Mouse (Mus musculus): ENCODE results near the gene Mlx. TPM values are rescaled to one million over a fixed set of nuclear protein-coding genes. Genes with fewer than 3 reads are reported as not detected.

Gene Mlx
- total RNA-seq, 1 experiment = 42.0 TPM

DNA sequence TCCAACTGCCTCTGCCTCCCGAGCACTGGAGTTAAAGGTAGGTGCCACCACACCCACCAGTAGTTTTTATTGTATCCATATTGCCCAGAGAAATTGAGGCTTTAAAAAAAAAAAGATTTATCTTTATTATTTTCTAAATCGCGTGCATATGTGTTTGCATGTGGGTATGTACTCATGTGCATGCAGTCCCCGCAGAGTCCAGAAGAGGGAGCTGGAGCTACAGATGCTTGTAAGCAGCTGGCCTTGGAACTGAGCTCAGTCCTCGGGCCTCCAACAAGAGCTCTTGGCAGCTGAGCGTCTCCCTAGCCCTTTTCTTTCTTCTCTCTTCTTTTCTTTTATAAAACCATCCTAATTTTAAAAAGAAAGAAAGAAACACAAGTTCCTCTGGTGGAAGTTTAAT is 44.6 kb downstream of the Mlx start:
- DNase-seq (ENCODE audit: low read depth, low spot score) = peak; percentile 86
- in situ Hi-C loops (cut with MboI; ENCODE audit: low sequenced_read_pairs in 2 of 2, unreplicated experiment in 2 of 2) = no loop called here

DNA sequence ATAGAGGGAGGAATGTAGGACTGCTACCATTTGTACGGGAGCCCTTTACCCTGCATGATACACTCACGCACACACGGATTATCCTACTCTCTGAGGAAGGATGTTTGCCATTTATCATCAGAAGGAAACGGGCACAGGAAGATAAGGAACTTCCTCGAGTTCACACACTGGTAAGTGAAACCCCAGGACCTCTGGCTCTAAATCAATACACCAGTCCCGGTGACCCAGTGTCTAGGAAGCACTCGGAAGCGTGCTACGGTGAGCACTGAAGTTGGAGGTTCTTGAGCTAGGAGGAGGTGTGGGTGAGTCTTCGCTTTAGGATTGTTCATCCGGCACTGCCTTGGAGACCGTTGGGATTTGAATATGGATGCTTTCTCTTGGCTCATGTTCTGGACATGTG is 46.0 kb downstream of the Mlx start:
- DNase-seq (ENCODE audit: low read depth, low spot score) = no peak
- in situ Hi-C loops (cut with MboI; ENCODE audit: low sequenced_read_pairs in 2 of 2, unreplicated experiment in 2 of 2) = no loop called here
- H3K4me3 ChIP-seq (ENCODE audit: insufficient read depth in 1 of 2, low read depth in 1 of 2, low read length in 2 of 2, poor library complexity in 1 of 2, severe bottlenecking in 1 of 2) = no peak overlapping the region
- no peaks in the 10 kb centered on the region for H3K36me3 ChIP-seq (ENCODE audit: control insufficient read depth, insufficient read depth, low read length, poor library complexity, severe bottlenecking)
- peaks cover 0 to 2% of the 10 kb centered on the region in 2 experiments; a peak in 1 of 4 replicates for H3K4me1 ChIP-seq (ENCODE audit: control insufficient read depth in 2 of 2, insufficient read depth in 2 of 2, low read length in 2 of 2, poor library complexity in 1 of 2)
- TF ChIP-seq ZC3H11A (IDR thresholded peaks at IDR 0.05; ENCODE audit: borderline replicate concordance, low read depth, low read length) (no peak), HCFC1 (IDR thresholded peaks at IDR 0.05; ENCODE audit: borderline replicate concordance, insufficient read depth, low read length) (no peak), MAFK (IDR thresholded peaks at IDR 0.05; ENCODE audit: insufficient read depth, low read depth, low read length) (no peak), CHD2 (IDR thresholded peaks at IDR 0.05; ENCODE audit: low read depth, low read length) (no peak), ZNF384 (IDR thresholded peaks at IDR 0.05; ENCODE audit: low read depth, low read length) (no peak)
- no peaks in the 10 kb centered on the region for H3K9me3 ChIP-seq (ENCODE audit: control insufficient read depth, insufficient read depth, low read depth, low read length)
- no peak overlapping the region for H3K27ac ChIP-seq (ENCODE audit: insufficient read depth, low read depth, low read length, poor library complexity, severe bottlenecking)
- no peak overlapping the region for H3K9ac ChIP-seq (ENCODE audit: insufficient read depth, low read depth, low read length, poor library complexity, severe bottlenecking)

More for the DNA sequence above, 44.6 kb downstream of the Mlx start:
- TF ChIP-seq CHD2 (IDR thresholded peaks at IDR 0.05; ENCODE audit: low read depth, low read length) = no peak
- TF ChIP-seq ZC3H11A (IDR thresholded peaks at IDR 0.05; ENCODE audit: borderline replicate concordance, low read depth, low read length) = peak; percentile 62; the same call in 1 of the 2 replicates
- no peaks in the 10 kb centered on the region for H3K9me3 ChIP-seq (ENCODE audit: control insufficient read depth, insufficient read depth, low read depth, low read length)
- no peak overlapping the region for H3K9ac ChIP-seq (ENCODE audit: insufficient read depth, low read depth, low read length, poor library complexity, severe bottlenecking)
- H3K36me3 ChIP-seq (ENCODE audit: control insufficient read depth, insufficient read depth, low read length, poor library complexity, severe bottlenecking) = no peaks in the 10 kb centered on the region
- no peak overlapping the region for H3K4me3 ChIP-seq (ENCODE audit: insufficient read depth in 1 of 2, low read depth in 1 of 2, low read length in 2 of 2, poor library complexity in 1 of 2, severe bottlenecking in 1 of 2)
- peaks cover 0 to 2% of the 10 kb centered on the region in 2 experiments; a peak in 1 of 4 replicates for H3K4me1 ChIP-seq (ENCODE audit: control insufficient read depth in 2 of 2, insufficient read depth in 2 of 2, low read length in 2 of 2, poor library complexity in 1 of 2)
- no peak overlapping the region for H3K27ac ChIP-seq (ENCODE audit: insufficient read depth, low read depth, low read length, poor library complexity, severe bottlenecking)

DNA sequence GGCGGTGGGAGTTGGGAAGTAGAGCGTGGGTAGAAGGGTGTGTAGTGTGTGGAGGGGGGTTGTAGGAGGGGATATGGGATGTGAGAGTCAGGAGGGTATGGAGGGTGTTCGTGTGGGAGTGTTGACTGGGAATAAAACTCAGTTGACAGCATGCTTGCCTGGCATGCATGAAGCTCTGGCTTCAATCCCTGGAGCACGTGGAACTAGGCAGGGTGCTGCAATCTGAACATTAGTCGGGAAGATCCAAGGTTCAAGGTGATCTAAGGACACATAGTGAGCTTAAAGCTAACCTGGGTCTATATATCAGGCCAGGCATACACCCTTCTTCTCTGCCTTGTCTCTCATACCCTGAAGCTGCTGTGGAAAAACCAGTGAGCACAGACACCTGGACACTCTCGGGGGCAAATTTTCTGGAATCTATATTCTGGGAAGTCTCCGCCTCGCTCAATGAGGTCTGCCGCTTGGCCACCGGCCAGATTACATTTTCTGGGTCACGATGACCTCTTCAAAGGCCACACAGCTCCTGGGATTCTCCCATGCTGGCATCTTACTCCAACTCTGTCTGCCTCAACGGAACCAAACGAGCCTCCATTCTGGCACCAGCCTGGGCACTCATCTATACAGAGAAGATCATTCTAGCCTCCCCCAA is 47.3 kb downstream of the Mlx start:
- DNase-seq (ENCODE audit: low read depth, low spot score) = no peak
- Histone ChIP-seq H3K36me3 (ENCODE audit: control insufficient read depth, insufficient read depth, low read length, poor library complexity, severe bottlenecking) (no peaks in the 10 kb centered on the region), H3K9ac (ENCODE audit: insufficient read depth, low read depth, low read length, poor library complexity, severe bottlenecking) (no peak overlapping the region), H3K27ac (ENCODE audit: insufficient read depth, low read depth, low read length, poor library complexity, severe bottlenecking) (no peak overlapping the region), H3K4me3 (ENCODE audit: insufficient read depth in 1 of 2, low read depth in 1 of 2, low read length in 2 of 2, poor library complexity in 1 of 2, severe bottlenecking in 1 of 2) (no peak overlapping the region), H3K9me3 (ENCODE audit: control insufficient read depth, insufficient read depth, low read depth, low read length) (no peaks in the 10 kb centered on the region), H3K4me1 (ENCODE audit: control insufficient read depth in 2 of 2, insufficient read depth in 2 of 2, low read length in 2 of 2, poor library complexity in 1 of 2) (peaks cover 2 to 4% of the 10 kb centered on the region in 2 experiments; a peak in 1 of 4 replicates)
- in situ Hi-C loops (cut with MboI; ENCODE audit: low sequenced_read_pairs in 2 of 2, unreplicated experiment in 2 of 2) = no loop called here
- no peak for TF ChIP-seq MAFK (IDR thresholded peaks at IDR 0.05; ENCODE audit: insufficient read depth, low read depth, low read length)
- no peak for TF ChIP-seq CHD2 (IDR thresholded peaks at IDR 0.05; ENCODE audit: low read depth, low read length)
- TF ChIP-seq HCFC1 (IDR thresholded peaks at IDR 0.05; ENCODE audit: borderline replicate concordance, insufficient read depth, low read length) = no peak

DNA sequence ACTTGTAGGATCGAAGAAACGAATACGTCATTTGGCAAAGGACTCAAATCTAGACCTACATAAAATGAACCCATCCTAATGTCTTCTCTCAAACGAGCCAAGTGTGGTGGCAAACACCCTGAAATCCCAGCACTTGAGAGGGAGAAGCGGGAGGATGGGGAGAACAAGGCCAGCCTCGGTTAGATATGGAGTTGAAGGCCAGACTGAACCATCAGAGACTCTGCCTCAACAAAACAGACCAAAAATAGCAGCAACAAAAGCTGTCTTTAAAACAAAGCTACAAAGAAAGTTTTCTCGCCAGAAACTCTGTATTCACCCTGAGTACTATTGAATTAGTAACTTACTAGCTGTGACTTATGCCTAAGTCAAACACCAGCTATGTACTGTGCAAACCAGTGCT is 49.9 kb downstream of the Mlx start:
- no peak for TF ChIP-seq HCFC1 (IDR thresholded peaks at IDR 0.05; ENCODE audit: borderline replicate concordance, insufficient read depth, low read length)
- TF ChIP-seq CHD2 (IDR thresholded peaks at IDR 0.05; ENCODE audit: low read depth, low read length) = no peak
- TF ChIP-seq ZC3H11A (IDR thresholded peaks at IDR 0.05; ENCODE audit: borderline replicate concordance, low read depth, low read length) = no peak
- TF ChIP-seq ZNF384 (IDR thresholded peaks at IDR 0.05; ENCODE audit: low read depth, low read length) = no peak
- TF ChIP-seq MAFK (IDR thresholded peaks at IDR 0.05; ENCODE audit: insufficient read depth, low read depth, low read length) = no peak
- Histone ChIP-seq H3K9me3 (ENCODE audit: control insufficient read depth, insufficient read depth, low read depth, low read length) (no peaks in the 10 kb centered on the region), H3K9ac (ENCODE audit: insufficient read depth, low read depth, low read length, poor library complexity, severe bottlenecking) (no peak overlapping the region), H3K27ac (ENCODE audit: insufficient read depth, low read depth, low read length, poor library complexity, severe bottlenecking) (no peak overlapping the region), H3K4me1 (ENCODE audit: control insufficient read depth in 2 of 2, insufficient read depth in 2 of 2, low read length in 2 of 2, poor library complexity in 1 of 2) (peaks cover 2 to 8% of the 10 kb centered on the region in 2 experiments; a peak in 1 of 4 replicates), H3K4me3 (ENCODE audit: insufficient read depth in 1 of 2, low read depth in 1 of 2, low read length in 2 of 2, poor library complexity in 1 of 2, severe bottlenecking in 1 of 2) (no peak overlapping the region), H3K36me3 (ENCODE audit: control insufficient read depth, insufficient read depth, low read length, poor library complexity, severe bottlenecking) (no peaks in the 10 kb centered on the region)
- in situ Hi-C loops (cut with MboI; ENCODE audit: low sequenced_read_pairs in 2 of 2, unreplicated experiment in 2 of 2) = no loop called here
- no peak for DNase-seq (ENCODE audit: low read depth, low spot score)
